Mouse (Mus musculus) MEL-GATA-1-ER (cell line): Measurements from ENCODE around the gene C1qtnf4.
"Not testable (repeated sequence)": the region's sequence is repeated elsewhere in the genome, so short reads cannot be mapped to it uniquely, and the experiment has no call there.

Experiments used
- DNase-seq: peaks from one replicate; pipeline ENCODE4 v3.0.0-alpha.2; 2012; ENCODE audit warnings: low read depth; ENCODE audit errors: extremely low read depth

The C1qtnf4 gene

DNA sequence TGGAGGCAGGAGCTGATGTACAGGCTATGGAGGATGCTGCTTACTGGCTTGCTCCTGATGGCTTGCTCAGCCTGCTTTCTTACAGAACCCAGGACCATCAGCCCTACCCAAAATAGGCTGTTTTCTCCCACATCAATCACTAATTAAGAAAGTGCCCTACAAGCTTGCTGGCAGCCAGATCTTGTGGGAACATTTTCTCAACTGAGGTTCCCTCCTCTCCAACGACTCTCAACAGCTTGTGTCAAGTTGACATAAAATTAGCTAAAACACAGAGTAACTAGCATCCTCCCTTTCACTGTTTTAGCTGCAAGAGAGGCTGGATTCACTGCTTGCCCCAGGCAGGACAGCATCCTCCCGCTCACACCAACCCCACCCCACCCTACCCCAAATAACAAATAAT is 3.8 kb upstream of the C1qtnf4 start:
- DNase-seq = no peak

DNA sequence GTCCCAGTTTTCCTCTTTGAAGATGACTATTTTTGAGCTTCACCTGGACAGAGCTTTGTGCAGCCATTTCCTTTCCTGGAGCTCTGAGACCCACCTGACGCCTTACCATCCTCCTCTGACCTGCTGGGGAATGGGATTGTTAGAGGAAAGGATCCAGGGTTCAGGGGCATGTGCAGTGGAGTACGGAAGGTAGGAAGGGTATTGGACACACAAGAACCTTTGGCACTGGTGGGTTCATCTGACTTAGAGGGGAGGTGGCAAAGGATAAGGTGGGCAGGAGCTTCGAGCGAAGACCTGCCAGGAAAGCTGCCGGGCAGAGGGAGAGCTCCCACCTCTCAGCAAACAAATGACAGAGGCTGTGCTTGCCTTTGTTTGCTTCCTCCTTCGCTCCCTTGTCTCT is 776 bp downstream of the C1qtnf4 start:
- DNase-seq = no peak

DNA sequence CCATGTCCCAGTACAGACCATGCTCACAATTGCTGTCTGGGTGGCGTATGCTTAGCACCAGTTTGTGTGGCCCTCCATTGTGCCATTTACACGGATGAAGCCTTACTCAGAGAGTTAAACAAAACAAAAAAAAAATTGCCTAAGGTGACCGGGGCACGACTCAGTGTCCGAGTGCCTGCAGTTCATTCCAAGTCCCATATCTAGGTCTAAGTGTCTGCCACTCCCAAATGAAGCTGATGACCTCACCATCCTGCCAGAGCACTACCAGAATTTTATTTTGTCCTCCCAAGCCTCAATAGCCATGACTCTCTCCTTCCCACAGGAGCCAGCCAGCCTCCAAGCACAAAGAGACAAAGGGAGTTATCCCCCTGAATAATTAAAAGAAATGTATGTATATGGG is 2.0 kb downstream of the C1qtnf4 start:
- no peak for DNase-seq

DNA sequence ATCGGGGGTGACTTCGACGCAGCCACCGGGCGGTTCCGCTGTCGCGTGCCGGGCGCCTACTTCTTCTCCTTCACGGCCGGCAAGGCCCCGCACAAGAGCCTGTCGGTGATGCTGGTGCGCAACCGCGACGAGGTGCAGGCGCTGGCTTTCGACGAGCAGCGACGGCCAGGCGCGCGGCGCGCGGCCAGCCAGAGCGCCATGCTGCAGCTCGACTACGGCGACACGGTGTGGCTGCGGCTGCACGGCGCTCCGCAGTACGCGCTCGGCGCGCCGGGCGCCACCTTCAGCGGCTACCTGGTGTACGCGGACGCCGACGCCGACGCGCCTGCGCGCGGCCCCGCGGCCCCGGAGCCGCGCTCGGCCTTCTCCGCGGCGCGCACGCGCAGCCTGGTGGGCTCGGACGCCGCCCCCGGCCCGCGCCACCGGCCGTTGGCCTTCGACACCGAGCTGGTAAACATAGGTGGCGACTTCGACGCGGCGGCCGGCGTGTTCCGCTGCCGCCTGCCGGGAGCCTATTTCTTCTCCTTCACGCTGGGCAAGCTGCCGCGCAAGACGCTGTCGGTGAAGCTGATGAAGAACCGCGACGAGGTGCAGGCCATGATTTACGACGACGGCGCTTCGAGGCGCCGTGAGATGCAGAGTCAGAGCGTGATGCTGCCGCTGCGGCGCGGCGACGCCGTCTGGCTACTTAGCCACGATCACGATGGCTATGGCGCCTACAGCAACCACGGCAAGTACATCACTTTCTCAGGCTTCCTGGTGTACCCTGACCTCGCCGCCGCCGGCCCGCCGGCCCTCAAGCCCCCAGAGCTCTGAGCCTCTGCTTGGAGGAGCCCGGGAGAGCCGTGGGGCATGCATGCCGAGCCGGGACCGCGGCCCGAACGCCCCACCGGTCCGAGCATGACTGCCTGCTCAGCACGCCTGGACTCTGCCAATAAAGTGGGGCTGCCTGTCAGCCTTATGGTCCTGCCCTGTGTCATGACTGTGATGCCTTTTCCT is 4.2 kb downstream of the C1qtnf4 start:
- no peak for DNase-seq

DNA sequence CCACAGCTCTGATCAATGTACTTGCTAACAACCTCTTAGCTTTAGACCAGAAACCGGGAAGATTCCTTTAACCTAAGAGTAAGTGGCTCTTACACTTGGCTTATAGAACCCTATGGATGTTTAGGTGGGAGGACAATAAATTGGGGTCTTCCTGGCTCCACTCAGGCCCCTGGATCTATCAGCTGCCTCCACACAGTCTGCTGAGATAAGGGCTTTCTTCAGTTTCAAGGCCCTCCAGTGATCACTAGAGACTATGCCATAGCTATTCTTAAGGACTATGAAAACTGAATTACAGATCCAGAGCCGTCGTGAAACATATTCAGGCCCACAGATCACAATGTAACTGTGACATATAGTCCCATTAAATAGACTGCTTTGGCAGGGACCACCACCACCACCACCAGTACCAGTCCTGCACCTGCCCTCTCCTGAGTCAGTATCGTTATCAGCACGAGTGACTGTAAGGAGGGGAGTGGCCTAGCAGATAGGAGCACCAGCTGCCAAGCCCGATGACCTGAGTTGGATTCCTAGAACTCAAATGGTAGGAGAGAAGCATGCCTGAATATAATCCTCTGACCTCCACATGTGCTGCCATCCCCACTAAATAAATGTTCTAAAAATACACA is 8.1 kb downstream of the C1qtnf4 start:
- no peak for DNase-seq

DNA sequence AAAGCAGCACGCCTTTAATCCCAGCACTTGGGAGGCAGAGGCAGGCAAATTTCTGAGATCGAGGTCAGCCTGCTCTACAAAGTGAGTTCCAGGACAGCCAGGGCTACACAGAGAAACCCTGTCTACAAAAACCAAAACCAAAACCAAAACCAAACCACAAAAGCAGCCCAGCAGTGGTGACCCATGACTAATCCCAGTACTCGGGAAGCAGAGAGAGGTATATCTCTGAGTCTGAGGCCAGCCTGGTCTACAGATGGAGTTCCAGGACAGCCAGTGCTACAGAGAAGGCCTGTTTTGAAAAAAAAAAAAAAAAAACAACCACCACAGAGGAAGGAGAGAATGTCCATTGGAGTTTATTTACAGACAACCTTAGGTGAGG is 8.6 kb downstream of the C1qtnf4 start:
- not testable (repeated sequence) for DNase-seq

DNA sequence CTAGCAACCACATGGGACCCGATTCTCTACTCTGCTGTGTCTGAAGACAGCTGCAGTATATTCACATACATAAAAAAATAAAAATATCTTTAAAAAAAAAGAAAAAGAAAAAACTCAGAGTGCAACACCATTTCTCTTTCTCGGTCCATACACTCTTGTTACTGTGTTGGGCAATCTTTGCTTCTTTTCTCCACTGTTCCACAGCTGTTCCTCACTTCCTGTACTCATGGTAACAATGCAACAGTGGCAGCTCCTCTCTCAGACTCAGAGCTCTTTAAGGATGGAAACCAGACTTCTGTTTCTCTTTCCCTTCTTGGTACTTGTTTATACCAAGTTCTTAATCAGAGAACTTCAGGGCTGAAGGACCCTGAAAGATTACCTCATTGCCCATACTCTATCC is 17.7 kb downstream of the C1qtnf4 start:
- no peak for DNase-seq

DNA sequence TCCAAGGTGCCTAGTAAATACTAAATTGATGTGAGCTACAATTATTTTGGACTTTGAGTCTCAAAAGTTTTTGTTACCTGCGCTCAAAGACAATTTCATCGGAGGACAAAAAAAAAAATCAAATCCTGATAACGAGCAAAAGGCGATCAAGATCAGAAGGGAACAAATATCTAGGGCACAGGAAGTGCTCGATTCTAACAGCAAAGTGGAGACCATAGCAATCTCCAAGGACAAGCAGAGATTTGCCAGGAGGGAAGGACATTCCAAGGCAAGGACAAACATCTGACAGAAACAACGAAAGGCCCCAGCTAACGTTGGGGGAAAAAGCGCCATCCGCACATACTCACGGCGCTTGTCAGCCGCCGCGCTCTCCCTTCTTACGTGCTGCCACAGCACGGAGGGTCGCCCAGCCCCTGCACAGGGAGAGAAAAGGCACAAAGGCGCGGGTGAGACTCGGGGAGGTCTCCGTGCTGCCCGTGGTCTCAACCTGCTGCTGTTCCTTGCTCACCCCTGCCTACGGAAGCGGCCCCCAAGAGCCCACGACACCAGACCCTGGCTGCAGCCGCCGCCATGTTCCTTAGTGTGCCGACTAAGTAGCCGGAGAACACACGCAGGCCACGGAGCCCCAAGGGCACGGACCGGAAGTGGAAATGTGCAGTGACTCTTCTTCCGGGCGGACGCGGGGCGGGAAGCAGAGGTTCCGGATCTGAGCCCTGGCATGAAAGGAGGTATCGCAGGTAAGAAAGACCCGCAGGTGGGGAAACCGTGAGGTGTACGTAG is 18.6 kb downstream of the C1qtnf4 start, which contains the start of the genes Kbtbd4 and Ndufs3:
Kbtbd4 (plus strand) TSS at position 665 of the 780 bp plus-strand sequence.
Ndufs3 (minus strand) TSS at position 752 of the 780 bp plus-strand sequence.
- peak; percentile 80 for DNase-seq

DNA sequence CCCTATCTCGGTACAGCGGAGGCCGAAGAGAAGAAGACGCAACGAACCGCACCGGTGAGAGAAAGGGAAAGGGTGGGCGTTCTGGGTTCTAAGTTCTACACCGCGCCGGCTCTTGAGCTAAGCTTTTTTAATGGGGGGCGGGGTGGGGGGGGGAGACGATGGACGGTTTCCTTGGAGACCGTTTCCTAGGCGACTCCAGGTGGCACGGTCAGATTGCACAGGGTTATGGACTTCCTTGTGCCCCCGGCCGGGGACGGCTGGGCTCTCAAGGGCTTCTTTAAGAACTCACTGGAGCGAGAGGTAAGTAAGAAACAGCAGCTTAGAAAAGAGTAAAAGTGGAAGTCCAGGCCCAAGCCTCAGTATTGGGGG is 19.2 kb downstream of the C1qtnf4 start:
- DNase-seq = no peak

DNA sequence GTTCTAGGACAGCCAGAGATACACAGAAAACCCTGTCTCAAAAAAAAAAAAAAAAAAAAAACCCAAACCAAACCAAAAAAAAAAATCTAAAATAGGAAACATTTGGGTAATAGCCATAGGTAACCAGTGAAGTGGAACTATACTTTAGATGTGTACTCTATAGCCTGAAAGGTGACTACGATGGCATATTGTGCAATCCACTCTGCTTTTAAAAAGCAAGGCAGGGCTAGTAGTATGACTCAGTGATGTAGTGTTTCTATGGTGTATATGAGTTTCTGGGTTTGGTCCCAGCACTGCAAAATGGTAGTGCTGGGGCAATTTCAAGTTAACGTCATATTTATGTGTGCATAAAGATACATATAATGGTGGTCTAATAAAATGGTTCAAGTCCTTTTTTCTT is 21.1 kb downstream of the C1qtnf4 start:
- DNase-seq = no peak

DNA sequence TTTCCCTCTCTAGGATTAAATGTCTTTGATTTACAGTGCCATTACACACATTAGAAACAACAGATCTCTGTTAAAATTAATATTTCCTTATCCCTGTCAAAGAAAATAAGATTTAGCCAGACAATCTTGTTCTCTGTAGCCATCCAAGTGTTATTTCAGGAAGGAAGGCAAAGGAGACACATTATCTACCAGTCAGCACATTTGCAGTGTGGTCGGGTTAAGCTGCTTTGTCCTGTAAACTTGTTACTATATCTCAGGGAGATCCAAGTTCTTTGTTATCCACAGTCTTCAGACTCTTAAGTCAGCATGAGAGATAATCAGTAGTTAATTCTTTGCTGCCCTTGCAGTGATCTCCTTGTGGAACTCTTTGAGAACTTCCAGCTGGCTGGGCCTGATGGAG is 25.2 kb downstream of the C1qtnf4 start:
- DNase-seq = no peak

DNA sequence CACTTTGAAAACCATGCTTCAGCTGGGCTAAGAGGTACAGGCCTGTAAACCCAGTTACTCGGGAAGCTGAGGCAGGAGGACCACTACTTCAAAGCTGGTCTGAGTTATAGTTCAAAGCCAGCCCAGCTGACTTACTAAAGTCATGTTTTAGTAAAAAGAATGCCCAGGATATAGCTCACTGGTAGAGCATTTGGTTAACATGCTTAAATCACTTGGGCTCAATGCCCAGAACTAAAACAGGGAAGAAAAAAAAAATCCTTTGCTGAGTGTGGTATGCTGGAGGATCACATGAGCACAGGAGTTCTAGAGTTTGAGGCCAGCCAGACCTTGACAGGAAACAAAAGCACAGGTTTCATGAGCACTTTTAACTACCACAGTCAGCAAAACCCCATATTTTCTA is 26.0 kb downstream of the C1qtnf4 start:
- DNase-seq = no peak

DNA sequence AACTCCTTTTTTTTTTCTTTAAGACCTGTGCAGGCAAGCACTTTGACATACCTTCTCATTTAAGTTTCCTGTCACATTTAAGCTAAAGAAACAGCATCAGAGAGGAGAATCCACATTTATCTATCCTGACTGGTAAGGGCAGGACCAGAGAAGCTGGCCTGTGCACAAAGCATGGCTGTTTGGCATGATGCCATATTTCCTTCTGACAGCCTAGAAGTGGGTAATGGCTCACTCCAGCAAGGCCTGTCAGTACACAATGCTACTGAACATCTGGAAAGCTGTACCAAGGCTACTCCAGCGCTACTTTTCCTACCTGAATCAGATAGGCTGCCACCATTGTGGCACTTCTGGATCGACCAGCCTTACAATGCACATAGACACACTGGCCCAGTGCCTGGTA is 28.0 kb downstream of the C1qtnf4 start:
- no peak for DNase-seq

DNA sequence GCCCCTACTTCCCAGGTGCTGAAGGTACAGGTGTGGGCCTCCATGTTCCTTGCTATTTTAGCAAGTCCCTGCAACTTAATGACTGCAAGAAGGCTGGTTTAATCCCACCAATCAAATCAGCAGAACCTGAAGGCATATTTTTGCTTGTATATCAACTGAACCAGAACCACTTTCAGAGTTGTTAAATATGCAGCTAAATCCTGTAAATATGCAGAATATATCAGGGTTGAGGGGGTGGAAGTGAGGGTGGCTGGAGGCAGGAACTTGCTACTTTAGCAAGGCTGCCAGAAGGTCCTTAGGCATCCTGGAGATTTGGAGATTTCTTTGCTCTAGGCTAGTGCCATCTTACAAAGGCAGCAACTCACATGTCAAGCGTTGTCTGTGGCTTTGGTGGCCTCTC is 29.9 kb downstream of the C1qtnf4 start:
- no peak for DNase-seq

DNA sequence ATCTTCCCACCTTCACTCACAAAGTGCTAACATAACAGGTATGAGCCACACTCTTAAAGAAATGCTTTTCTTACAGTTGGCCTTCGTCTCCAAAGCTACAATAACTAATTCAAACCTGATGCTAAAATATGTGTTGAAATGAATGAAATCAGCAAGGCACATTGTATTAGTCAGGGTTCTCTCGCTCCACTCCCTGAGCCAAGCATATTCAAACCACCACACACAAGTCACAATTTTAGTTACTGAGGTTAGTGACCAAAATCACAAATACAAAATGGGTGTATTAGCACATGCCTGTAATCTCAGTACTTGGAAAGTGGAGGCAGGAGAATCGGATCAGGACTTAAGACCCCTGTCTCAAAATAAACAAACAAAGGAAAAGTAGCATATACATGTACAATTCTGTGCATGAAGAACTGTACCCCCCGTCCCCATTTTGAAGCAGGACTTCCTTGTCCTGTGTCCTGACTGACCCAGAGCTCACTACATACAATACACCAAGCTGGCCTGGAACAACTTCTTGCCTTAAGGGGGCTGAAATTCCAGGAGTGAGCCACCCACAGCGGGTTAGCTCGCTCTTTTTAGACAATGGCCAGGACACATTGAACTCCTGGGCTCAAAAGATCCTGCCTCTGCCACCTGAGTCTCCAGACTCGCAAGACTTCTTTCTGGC is 31.0 kb downstream of the C1qtnf4 start:
- DNase-seq = no peak

DNA sequence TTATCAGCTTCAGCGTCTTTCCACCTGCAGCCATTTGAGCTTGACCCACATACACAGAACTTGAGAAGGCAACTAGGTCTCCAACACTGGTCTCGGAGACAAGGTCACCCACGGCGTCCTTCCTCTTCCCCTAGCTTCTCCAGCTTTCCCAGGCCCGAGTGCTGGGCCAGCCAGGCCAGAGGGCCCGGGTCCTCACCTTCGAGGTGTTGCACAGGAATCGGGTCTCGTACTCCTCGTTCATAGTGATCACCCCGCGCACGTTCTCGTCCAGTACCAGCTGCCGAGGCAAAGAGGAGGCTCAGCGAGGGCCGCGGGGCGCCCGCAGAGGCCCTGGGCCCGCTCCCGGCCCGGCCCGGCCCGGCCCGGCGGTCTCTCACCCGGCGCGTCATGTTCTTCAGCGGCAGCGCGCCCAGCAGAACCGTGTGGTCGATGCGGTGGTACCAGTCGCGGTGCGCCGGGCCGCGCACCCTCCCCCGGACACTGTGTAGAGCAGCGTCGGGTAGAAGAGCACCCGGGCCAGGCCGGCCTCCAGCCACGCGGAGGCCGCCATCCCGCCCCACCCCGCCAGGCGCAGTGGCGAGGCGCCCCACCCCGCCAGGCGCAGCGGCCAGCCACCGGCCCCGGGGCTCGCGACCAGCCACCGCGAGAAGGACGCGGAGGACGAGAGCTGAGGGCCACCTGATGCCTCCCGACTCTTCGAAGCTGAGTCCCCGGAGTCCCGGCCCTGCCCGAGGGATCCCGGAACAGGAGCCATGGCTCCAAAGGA is 31.8 kb downstream of the C1qtnf4 start:
- DNase-seq = no peak

DNA sequence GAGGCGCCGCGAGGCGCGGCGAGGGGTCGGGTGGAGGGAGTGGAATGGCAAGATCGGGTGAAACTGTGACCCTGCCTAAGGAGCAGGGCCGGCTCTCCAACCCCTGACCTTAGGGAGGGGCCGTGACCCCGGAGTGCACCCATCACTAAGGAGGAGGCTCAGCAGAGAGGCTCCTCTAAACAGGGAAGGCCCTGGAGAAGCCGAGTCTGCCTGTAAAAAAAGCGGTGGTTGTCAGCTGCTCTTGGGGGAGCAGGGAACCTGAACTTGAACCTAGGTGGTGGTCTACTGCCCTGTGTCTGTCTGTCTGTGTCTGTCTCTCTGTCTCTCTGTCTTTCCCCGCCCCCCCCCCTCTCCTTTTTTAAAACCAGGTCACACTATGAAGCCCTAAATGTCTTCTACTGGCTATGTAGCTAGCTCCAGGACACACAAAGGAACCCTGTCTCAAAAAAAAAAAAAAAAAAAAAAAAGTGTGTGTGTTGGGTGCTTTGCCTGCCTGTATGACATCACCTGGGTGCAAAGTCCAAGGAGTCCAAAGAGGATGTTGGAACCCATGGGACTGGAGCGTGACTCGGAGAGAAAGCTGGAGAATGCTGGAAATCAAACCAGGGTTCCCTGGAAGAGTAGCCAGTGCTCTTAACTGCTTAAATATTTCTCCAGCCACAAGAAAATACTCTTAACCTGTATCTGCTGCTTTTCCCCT is 32.5 kb downstream of the C1qtnf4 start:
- DNase-seq = no peak

DNA sequence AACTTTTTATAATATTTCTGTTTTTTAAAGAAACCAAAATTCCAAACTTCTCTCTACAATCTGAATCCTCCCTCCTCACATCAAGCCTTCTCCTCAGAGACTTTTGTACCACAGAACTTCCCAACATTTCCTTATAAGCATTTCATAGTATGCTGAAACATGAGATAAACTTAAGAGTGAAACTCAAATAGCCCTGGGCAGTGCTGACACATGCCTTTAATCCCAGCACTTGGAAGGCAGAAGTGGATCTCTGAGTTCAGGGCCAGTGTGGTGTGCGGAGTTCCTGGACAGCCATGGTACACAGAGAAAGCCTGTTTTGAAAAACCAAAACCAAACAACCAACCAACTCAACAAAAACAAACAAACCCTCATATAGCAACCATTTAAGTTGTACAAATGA is 35.5 kb downstream of the C1qtnf4 start:
- DNase-seq = no peak

DNA sequence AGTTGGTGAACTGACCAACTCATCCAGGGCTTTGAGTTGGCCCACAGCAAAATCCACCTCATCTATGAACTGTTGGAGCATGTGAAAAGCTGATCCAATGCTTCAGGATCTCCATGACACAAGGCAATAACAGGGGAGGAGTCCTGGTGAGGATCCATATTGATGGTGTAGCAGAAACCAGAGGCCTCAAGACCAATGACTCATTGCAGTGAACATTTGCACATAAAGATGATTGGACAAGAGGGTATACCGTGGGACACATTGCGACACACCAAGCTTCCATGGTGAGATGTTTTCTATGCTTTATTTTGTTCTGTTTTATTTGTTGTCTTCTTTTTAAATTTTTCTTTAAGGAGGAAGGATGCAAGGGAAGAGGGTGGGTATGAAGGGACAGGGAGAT is 37.0 kb downstream of the C1qtnf4 start:
- DNase-seq = no peak

DNA sequence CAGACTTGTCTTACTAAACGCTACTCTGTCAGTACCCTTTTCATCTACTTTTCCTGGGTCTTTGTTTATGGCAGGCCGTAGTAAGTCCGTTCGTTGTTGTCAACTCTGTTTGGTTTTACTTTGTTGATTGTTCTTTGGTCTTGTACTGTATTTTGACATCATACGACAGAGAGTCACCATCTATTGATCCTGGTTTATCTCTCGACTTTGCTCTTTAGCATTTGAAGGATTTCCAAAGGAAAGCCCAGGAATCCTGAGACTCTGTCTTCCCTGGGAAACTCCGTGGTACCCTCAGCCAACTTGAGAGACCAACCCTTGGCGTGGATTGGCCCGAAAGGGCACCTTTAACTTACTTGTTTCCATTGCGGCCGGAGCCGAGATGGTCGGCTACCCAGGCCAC is 42.9 kb downstream of the C1qtnf4 start:
- DNase-seq = no peak
